Mouse (Mus musculus): ENCODE measurements around the gene Atrn. TPM values are rescaled to one million over a fixed set of nuclear protein-coding genes. Genes with fewer than 3 reads are reported as not detected.

Atrn gene
- total and polyA plus RNA-seq, 3 experiments, result 4.0 to 5.8 (median 4.5) TPM

GRCm38 (mm10) chr2:130862091-130862490 lies 44.2 kb upstream of the Atrn start:
- TF ChIP-seq MAX (IDR thresholded peaks at IDR 0.05; ENCODE audit: low read length) (no peak), MAZ (IDR thresholded peaks at IDR 0.05; ENCODE audit: low read depth, low read length) (no peak), POLR2AphosphoS2 (IDR thresholded peaks at IDR 0.05; ENCODE audit: low read depth, low read length) (no peak), MAFK (IDR thresholded peaks at IDR 0.05; ENCODE audit: insufficient replicate concordance, low read length) (no peak), MEF2A (IDR thresholded peaks at IDR 0.05; ENCODE audit: borderline replicate concordance, low read depth, low read length) (no peak), MXI1 (IDR thresholded peaks at IDR 0.05; ENCODE audit: low read depth, low read length) (no peak), JUN (IDR thresholded peaks at IDR 0.05; ENCODE audit: insufficient read depth, low read depth, low read length) (no peak), ZNF384 (IDR thresholded peaks at IDR 0.05; ENCODE audit: low read depth, low read length) (no peak), EP300 (IDR thresholded peaks at IDR 0.05; ENCODE audit: low read length) (no peak), USF2 (conservative IDR thresholded peaks at IDR 0.05; ENCODE audit: low read depth, low read length) (no peak), POLR2A (IDR thresholded peaks at IDR 0.05; ENCODE audit: low read depth, low read length) (no peak), MYC (IDR thresholded peaks at IDR 0.05; ENCODE audit: low read depth, low read length) (no peak), ZMIZ1 (IDR thresholded peaks at IDR 0.05; ENCODE audit: low read depth, low read length) (no peak)
- Histone ChIP-seq H3K79me2 (replicated peaks; ENCODE audit: control insufficient read depth, extremely low read depth, insufficient read depth, poor library complexity, severe bottlenecking) (no peaks in the 10 kb centered on the region), H3K4me1 (ENCODE audit: control insufficient read depth in 1 of 2, insufficient read depth in 2 of 2) (peaks cover 4 to 7% of the 10 kb centered on the region in 2 experiments; a peak in 2 of 4 replicates), H3K27me3 (replicated peaks) (no peaks in the 10 kb centered on the region), H3K27ac (ENCODE audit: insufficient read depth, low read depth) (no peak overlapping the region), H3K4me3 (replicated peaks in 1 of 3; ENCODE audit: low read depth in 2 of 3, low read length in 2 of 3, poor library complexity in 1 of 3) (no peak overlapping the region), H3K4me2 (ENCODE audit: insufficient read depth, low read depth, poor library complexity, severe bottlenecking) (no peak overlapping the region), H3K9me3 (replicated peaks; ENCODE audit: low read length) (no peaks in the 10 kb centered on the region), H3K9ac (ENCODE audit: insufficient read depth, low read depth) (no peak overlapping the region), H3K36me3 (replicated peaks in 1 of 2; ENCODE audit: control insufficient read depth in 1 of 2, insufficient read depth in 1 of 2, low read length in 1 of 2) (no peaks in the 10 kb centered on the region)
- dilution Hi-C loops (cut with MboI; ENCODE audit: extremely low pct_ligation_motif_present, extremely low pct_unique_long_range_greater_than_20kb, low sequenced_read_pairs), result no loop called here
- no peak for DNase-seq (ENCODE audit: extremely low read depth)
- in situ Hi-C loops (cut with MboI; ENCODE audit: low pct_ligation_motif_present, low pct_unique_long_range_greater_than_20kb, low sequenced_read_pairs), result no loop called here

- no peaks in the 10 kb centered on the region for H3K36me3 ChIP-seq (replicated peaks in 1 of 2; ENCODE audit: control insufficient read depth in 1 of 2, insufficient read depth in 1 of 2, low read length in 1 of 2)
- no peaks in the 10 kb centered on the region for H3K4me1 ChIP-seq (ENCODE audit: control insufficient read depth in 1 of 2, insufficient read depth in 2 of 2)
- H3K27ac ChIP-seq (ENCODE audit: insufficient read depth, low read depth), result no peak overlapping the region
- no peaks in the 10 kb centered on the region for H3K79me2 ChIP-seq (replicated peaks; ENCODE audit: control insufficient read depth, extremely low read depth, insufficient read depth, poor library complexity, severe bottlenecking)
- dilution Hi-C loops (cut with MboI; ENCODE audit: extremely low pct_ligation_motif_present, extremely low pct_unique_long_range_greater_than_20kb, low sequenced_read_pairs), result no loop called here
- H3K9ac ChIP-seq (ENCODE audit: insufficient read depth, low read depth), result no peak overlapping the region
- H3K4me2 ChIP-seq (ENCODE audit: insufficient read depth, low read depth, poor library complexity, severe bottlenecking), result no peak overlapping the region
- no peak for DNase-seq (ENCODE audit: extremely low read depth)
- no peaks in the 10 kb centered on the region for H3K9me3 ChIP-seq (replicated peaks; ENCODE audit: low read length)
- in situ Hi-C loops (cut with MboI; ENCODE audit: low pct_ligation_motif_present, low pct_unique_long_range_greater_than_20kb, low sequenced_read_pairs), result no loop called here
- H3K27me3 ChIP-seq (replicated peaks), result no peaks in the 10 kb centered on the region
- TF ChIP-seq TBP (conservative IDR thresholded peaks at IDR 0.05; ENCODE audit: low read depth, low read length) (no peak), EP300 (IDR thresholded peaks at IDR 0.05; ENCODE audit: low read length) (no peak), MYC (IDR thresholded peaks at IDR 0.05; ENCODE audit: low read depth, low read length) (no peak), TCF12 (IDR thresholded peaks at IDR 0.05; ENCODE audit: low read depth, low read length) (no peak), CTCF (conservative IDR thresholded peaks at IDR 0.05 in 1 of 2, IDR thresholded peaks at IDR 0.05 in 1 of 2; ENCODE audit: low read depth in 2 of 2, low read length in 2 of 2) (no peak), POLR2AphosphoS2 (IDR thresholded peaks at IDR 0.05; ENCODE audit: low read depth, low read length) (no peak)
- H3K4me3 ChIP-seq (replicated peaks in 1 of 3; ENCODE audit: low read depth in 2 of 3, low read length in 2 of 3, poor library complexity in 1 of 3), result no peak overlapping the region
Measured at GRCm38 (mm10) chr2:130870916-130871315, 35.4 kb upstream of the Atrn start.

Measured in CH12.LX (cell line).